Mouse (Mus musculus): ENCODE measurements at regions not wholly inside any gene's neighbourhood (a gene's known extent, or its start where the extent isn't known, plus 50 kb on each side); places are given as distances from the start of the nearest gene placed in this dataset.

- intact Hi-C loops (cut with DNase I) = no loop called here
- DNase-seq = no peak
Measured at GRCm38 (mm10) chr14:123219590-123219989, 235.8 kb upstream of the Tmtc4 start.

GRCm38 (mm10) chr14:123210241-123210640, 226.4 kb upstream of the Tmtc4 start:
- no peak for DNase-seq
- intact Hi-C loops (cut with DNase I) = no loop called here

GRCm38 (mm10) chr14:123202848-123203247, 219.0 kb upstream of the Tmtc4 start:
- DNase-seq = no peak
- intact Hi-C loops (cut with DNase I) = no loop called here

GRCm38 (mm10) chr14:123202313-123202712, 218.5 kb upstream of the Tmtc4 start:
- intact Hi-C loops (cut with DNase I) = no loop called here
- DNase-seq = peak in 1 of 2 experiments; percentile 15

- intact Hi-C loops (cut with DNase I) = no loop called here
- DNase-seq = peak; percentile 64 to 66
Measured at GRCm38 (mm10) chr14:123201426-123202274, 217.8 kb upstream of the Tmtc4 start.

GRCm38 (mm10) chr14:123199111-123199510, 215.3 kb upstream of the Tmtc4 start:
- intact Hi-C loops (cut with DNase I) = no loop called here
- no peak for DNase-seq

GRCm38 (mm10) chr14:123192574-123192973, 208.7 kb upstream of the Tmtc4 start:
- intact Hi-C loops (cut with DNase I) = no loop called here
- DNase-seq = no peak

- intact Hi-C loops (cut with DNase I) = no loop called here
- no peak for DNase-seq
Measured at GRCm38 (mm10) chr14:123190729-123191128, 206.9 kb upstream of the Tmtc4 start.

GRCm38 (mm10) chr14:123187270-123188058, 203.6 kb upstream of the Tmtc4 start:
- DNase-seq = no peak

GRCm38 (mm10) chr14:123173183-123173582, 189.3 kb upstream of the Tmtc4 start:
- intact Hi-C loops (cut with DNase I) = no loop called here
- peak; percentile 6 to 8 for DNase-seq

More at GRCm38 (mm10) chr14:123187270-123188058, 203.6 kb upstream of the Tmtc4 start:
- intact Hi-C loops (cut with DNase I) = no loop called here

GRCm38 (mm10) chr14:123171865-123172264, 188.0 kb upstream of the Tmtc4 start:
- intact Hi-C loops (cut with DNase I) = no loop called here
- DNase-seq = no peak

- intact Hi-C loops (cut with DNase I) = no loop called here
- DNase-seq = no peak
Measured at GRCm38 (mm10) chr14:123163842-123164241, 180.0 kb upstream of the Tmtc4 start.

GRCm38 (mm10) chr14:123143489-123144046, 159.7 kb upstream of the Tmtc4 start:
- intact Hi-C loops (cut with DNase I) = no loop called here

GRCm38 (mm10) chr14:123138743-123139705, 155.2 kb upstream of the Tmtc4 start:
- no peak for DNase-seq
- intact Hi-C loops (cut with DNase I) = no loop called here

More at GRCm38 (mm10) chr14:123143489-123144046, 159.7 kb upstream of the Tmtc4 start:
- no peak for DNase-seq

GRCm38 (mm10) chr14:123133979-123134378, 150.1 kb upstream of the Tmtc4 start:
- DNase-seq = no peak
- intact Hi-C loops (cut with DNase I) = no loop called here

GRCm38 (mm10) chr14:123120361-123120760, 136.5 kb upstream of the Tmtc4 start:
- DNase-seq = no peak
- intact Hi-C loops (cut with DNase I) = no loop called here

GRCm38 (mm10) chr14:123116337-123116736, 132.5 kb upstream of the Tmtc4 start:
- intact Hi-C loops (cut with DNase I) = no loop called here
- no peak for DNase-seq

- no peak for DNase-seq
- intact Hi-C loops (cut with DNase I) = no loop called here
Measured at GRCm38 (mm10) chr14:123110533-123110932, 126.7 kb upstream of the Tmtc4 start.

- no peak for DNase-seq
- intact Hi-C loops (cut with DNase I) = no loop called here
Measured at GRCm38 (mm10) chr14:123100371-123100770, 116.5 kb upstream of the Tmtc4 start.

- DNase-seq = no peak
- intact Hi-C loops (cut with DNase I) = no loop called here
Measured at GRCm38 (mm10) chr14:123096086-123096485, 112.3 kb upstream of the Tmtc4 start.

Data from heart, postnatal 10 days (tissue).